Mouse (Mus musculus): ENCODE results near the gene Xlr3b.
"Not testable (repeated sequence)": the region's sequence is repeated elsewhere in the genome, so short reads cannot be mapped to it uniquely, and the experiment has no call there.

Gene Xlr3b

DNA sequence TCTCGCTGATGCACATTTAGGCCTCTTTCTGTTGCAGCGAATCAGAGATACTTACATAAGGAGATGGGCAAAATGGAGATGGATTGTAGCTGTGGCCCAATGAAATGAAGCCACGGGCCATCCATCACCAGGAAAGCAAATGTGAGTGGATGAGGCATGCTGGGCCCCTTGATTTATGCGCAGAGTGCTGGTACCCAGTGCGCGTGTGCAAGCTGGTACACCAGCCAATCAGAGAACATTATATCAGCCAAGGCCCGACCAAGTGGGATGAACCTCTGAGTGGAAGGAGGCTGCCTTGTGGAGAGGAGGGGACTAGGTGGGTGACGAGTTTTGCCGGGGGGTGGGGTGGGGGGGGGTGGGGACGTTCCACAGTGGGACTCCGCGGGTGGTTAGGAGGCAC lies at the start of gene Xlr3b:
TSS of gene Xlr3b (plus strand) at position 274 of the 400 bp plus-strand sequence.
- DNase-seq, result peak in 1 of 2 experiments; percentile 29

DNA sequence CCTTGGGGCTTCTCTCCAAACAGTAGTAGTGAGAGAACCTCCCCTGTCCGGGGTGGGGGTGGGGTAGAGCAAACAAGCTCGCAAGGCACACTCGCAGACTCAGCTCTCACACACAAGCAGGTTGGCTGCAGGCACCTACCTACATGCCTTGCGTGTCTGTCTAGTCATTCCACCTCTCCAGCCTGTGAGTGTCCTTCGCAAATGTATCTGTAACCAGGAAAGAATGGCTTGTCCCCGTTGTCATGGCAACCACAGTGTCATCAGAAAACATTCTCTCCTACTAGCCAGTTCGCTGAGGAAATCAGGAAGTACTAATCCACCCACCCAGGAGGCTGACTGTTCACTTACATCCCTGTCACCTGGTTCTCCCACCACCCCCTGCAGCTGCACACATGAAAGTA lies 48.8 kb upstream of the Xlr3b start:
- not testable (repeated sequence) for DNase-seq

GRCm38 (mm10) chrX:73148496-73148895 lies 43.5 kb upstream of the Xlr3b start, which contains the start of gene Xlr5b:
TSS of gene Xlr5b (plus strand) at chrX:73148796.
- DNase-seq, result not testable (repeated sequence)

GRCm38 (mm10) chrX:73149350-73149749 lies 42.7 kb upstream of the Xlr3b start, which contains the start of gene DXBay18:
TSS of gene DXBay18 (minus strand) at chrX:73149450.
- not testable (repeated sequence) for DNase-seq

DNA sequence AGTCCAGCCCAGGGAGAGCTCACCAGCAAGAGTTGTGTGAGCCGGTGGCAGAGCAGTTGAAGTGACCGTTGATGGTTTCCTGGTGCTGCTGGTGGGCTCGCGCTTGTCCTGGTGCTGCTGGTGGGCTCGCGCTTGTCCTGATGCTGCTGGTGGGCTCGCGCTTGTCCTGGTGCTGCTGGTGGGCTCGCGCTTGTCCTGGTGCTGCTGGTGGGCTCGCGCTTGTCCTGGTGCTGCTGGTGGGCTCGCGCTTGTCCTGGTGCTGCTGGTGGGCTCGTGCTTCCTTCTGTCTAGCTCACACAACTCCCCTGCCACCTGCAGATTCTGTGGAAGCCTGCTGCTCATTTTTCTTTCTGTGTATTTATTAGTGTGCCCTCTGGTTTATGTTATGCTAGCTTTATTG lies 15.1 kb upstream of the Xlr3b start, which contains the start of gene Spin2d:
TSS of gene Spin2d (minus strand) at position 101 of the 400 bp plus-strand sequence.
- not testable (repeated sequence) for DNase-seq

DNA sequence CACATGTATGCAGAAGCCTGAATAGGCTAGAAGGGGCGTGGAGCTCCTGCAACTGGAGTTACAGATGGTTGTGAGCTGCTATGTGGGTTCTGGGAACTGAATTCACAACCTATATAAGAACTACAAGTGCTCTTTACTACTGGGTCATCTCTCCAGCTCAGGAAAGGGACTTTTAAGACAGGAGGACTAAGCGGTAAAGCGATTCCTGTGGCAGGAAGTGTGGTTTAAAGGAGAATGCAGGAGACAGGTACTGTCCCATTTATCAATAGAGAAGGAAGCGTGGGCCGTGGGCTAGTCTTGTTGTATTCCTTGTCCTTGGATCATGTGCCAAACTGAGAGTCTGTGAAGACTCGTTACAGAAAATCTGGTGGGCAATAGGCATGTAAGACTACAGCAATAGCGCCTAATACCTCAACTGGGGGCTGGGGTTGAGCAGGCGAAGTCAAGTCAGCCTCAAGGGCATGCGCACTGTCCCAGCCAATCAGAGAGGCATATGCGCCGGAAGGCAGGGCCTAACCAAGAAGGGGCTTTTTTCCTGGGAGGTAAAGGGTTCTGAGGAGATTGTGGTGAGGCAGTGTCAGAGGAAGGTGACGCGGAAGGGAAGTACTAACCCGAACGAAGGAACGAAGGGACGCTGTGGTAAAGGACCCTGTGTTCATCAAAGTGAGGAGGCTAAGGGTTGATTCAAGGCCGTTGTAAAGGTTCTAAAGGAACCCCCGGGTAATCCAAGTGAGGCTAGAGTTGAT lies 22.0 kb downstream of the Xlr3b start, which contains the start of gene Xlr4b:
TSS of gene Xlr4b (plus strand) at position 515 of the 746 bp plus-strand sequence.
- DNase-seq, result not testable (repeated sequence)

DNA sequence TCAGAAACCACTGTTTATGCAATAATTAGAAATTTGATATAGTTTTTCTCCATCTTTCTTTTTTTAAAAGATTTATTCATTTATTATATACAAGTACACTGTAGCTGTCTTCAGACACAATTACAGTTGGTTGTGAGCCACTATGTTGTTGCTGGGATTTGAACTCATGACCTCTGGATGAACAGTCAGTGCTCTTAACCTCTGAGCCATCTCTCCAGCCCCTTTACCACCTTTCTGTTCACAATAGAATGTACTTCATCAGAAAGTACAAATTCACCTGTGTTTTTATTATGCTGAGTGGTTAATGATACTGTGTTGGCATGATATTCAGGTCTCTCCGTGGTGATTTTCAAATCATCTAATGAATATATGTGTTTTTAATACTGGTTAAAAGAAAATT lies 33.4 kb downstream of the Xlr3b start:
- no peak for DNase-seq

DNA sequence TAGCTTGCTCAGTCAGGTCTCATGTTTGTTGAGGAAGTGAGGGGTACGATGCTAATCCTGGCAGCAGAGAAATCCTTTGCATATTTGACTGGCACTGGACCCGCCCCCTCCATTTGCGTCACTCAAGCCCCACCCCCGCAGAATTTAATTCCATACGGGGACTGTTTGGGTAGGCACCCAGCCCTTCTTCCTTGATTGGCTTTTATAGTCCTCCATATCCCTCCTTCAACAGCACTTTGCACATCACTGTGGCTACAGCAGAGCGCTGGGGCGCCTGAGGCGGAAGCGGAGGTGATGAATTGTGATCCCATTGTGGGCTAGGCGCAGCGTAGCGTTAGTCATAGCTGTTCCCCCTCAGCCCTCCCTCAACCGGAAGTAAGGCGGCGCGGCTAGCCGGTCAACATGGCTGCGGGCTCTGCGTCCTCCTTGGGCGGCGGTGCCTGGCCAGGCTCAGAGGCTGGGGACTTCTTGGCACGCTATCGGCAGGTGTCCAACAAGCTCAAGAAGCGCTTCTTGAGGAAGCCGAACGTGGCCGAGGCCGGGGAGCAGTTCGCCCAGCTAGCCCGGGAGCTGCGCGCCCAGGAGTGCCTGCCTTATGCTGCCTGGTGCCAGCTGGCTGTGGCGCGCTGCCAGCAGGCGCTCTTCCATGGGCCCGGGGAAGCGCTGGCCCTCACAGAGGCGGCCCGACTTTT lies 36.1 kb downstream of the Xlr3b start, which contains the start of gene F8a:
TSS of gene F8a (plus strand) at position 378 of the 692 bp plus-strand sequence.
- peak; percentile 82 to 84 for DNase-seq

DNA sequence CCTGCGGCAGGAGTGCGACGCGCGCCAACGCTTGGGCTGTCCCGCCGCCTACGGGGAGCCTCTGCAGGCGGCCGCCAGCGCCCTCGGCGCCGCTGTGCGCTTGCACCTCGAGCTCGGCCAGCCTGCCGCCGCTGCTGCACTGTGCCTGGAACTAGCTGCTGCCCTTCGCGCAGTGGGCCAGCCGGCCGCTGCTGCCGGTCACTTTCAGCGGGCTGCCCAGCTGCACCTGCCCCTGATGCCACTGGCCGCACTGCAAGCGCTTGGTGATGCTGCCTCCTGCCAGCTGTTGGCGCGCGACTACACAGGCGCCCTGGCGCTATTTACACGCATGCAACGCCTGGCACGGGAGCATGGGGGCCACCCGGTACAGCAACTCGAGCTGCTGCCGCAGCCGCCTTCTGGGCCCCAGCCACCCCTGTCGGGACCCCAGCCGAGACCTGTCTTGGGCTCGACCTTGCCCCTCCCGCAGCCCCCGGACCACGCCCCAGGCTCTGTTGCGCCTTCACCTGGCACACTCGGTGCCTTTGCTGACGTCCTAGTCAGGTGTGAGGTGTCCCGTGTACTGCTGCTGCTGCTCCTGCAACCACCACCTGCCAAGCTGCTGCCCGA lies 36.7 kb downstream of the Xlr3b start:
- DNase-seq, result peak in 1 of 2 experiments; percentile 71

GRCm38 (mm10) chrX:73229288-73229687 lies 37.3 kb downstream of the Xlr3b start:
- DNase-seq, result no peak

- not testable (repeated sequence) for DNase-seq
Observed at GRCm38 (mm10) chrX:73242821-73243325, 50.9 kb downstream of the Xlr3b start, which contains the start of gene Xlr4c. TSS of gene Xlr4c (minus strand) at chrX:73243130.

Data from cerebellum, postnatal 25 days (tissue).